Mouse (Mus musculus): ENCODE data around the gene Hist1h3g.
"Not testable (repeated sequence)": the region's sequence is repeated elsewhere in the genome, so short reads cannot be mapped to it uniquely, and the experiment has no call there.

The Hist1h3g gene

DNA sequence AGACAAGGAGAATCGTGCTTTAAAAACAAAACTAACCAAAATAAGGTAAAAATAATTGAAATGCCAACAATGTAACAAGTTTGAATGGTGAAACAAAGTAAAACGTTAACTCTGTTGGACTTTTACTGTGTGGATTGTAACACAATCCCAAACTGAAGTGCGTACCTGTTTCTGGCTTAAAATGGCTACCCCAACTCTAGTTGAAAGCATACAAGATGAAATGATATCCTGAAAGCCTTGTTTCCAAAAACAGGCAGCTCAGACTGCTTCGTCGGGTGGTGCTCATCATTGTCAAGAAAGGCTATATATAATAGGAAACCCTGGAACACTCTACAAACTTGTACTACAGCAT is 26.3 kb downstream of the Hist1h3g start:
- DNase-seq = not testable (repeated sequence)

GRCm38 (mm10) chr13:23561883-23562659 is 26.8 kb downstream of the Hist1h3g start, which contains the start of gene Hist1h3e:
Gene Hist1h3e (minus strand): TSS chr13:23562369.
- DNase-seq = peak; percentile 92

DNA sequence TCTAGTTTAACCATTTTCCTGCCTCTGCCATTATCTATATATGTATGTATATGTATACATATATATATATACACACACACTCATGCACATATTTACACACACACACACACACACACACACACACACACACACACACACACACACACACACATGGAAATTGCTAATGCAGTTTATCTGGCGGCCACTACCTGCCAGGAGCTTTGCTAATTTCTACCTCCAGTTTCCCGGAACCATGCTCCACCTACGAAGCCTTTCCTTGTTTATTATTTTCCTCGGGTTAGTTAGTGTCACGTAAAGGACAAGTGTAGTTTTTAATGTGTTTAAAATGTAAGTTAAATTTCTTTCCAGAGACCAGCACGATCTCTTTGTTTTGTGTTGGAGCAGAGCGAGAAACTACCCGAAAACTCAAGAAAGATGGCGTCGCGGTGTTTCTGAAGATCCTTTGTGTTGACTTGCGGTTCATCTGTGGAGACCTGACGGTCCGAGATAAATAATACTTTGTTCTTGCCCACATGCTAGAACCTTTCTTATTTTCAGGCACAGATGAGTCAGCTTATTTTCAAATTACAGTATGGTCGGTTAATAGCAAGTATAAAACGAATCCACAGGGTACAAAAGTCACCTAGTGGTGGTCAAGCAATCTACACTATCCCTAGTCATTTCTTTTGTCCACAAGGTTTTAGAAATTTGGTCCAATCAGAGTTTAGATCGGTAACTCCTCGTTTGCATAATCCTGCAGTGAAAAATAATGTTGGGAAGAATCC is 27.7 kb downstream of the Hist1h3g start:
- no peak for DNase-seq

DNA sequence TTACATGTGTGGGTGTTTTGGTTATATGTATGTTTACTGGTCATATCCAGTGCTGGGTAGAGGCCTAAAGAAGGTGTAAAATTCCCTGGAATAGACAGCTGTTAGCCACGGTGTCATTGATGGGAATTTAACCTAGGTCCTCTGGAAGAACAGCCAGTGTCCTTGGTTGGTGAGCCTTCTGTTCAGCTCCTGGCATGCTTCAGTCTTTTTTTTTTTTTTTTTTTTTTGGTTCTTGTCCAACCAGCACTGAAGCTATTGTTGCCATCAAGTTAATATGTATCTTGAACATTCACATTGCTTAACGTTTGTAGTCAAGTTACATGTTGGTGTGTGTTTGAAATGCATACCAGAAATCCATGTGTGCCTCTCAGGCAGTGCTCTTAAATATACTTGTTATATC is 29.3 kb downstream of the Hist1h3g start:
- no peak for DNase-seq

GRCm38 (mm10) chr13:23570261-23571021 is 35.2 kb downstream of the Hist1h3g start:
- DNase-seq = not testable (repeated sequence)

- peak; percentile 74 for DNase-seq
These were observed 35.8 kb downstream of the Hist1h3g start, which contains the start of the genes Hist1h2ae and Hist1h2bg for GRCm38 (mm10) chr13:23571022-23571503. Gene Hist1h2ae (minus strand): TSS chr13:23571220. Gene Hist1h2bg (plus strand): TSS chr13:23571396.

GRCm38 (mm10) chr13:23571504-23572217 is 36.4 kb downstream of the Hist1h3g start:
- DNase-seq = not testable (repeated sequence)

DNA sequence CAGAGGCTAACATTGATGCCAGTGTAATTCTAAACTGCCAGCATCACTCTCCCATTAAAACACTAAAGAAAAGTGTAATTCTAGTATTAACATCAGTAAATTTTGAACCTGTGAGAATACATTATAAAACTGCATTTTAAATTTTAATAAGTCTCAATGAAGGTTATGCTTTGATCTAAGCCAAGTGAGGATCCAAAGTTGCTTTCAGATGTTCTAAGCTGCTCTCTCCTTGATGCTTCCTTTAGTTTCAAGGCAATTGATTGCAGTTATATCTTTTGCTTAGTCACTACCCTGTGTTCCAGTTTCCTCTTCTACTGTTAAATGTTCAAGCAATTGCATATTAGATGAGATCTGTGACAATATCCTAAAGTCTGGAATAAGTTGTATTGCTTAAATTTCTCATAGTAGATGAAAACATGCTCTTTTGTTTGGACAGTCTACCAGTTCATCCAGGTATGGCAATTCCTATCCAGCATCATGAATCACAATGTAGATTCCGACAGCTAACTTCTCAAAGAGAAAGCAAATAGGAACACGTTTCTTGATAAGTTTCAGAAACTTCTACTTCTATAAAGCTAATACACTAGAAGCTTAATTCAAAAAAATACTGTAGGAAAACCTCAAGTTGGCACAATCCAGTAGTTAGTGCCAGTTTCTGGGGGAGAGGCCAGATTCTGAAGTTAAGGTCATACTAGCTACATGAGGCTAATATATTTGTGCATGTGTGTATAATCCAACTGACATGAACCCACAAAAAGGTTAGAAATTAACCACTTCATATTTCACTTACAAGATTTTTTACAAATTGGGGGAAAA is 37.2 kb downstream of the Hist1h3g start:
- no peak for DNase-seq

- DNase-seq = not testable (repeated sequence)
These were observed 38.0 kb downstream of the Hist1h3g start for GRCm38 (mm10) chr13:23573034-23573897.

- peak; percentile 79 for DNase-seq
These were observed 38.8 kb downstream of the Hist1h3g start, which contains the start of the genes Hist1h2bf and Hist1h2ad for GRCm38 (mm10) chr13:23573898-23574524. Gene Hist1h2bf (minus strand): TSS chr13:23574196. Gene Hist1h2ad (plus strand): TSS chr13:23574381.

DNA sequence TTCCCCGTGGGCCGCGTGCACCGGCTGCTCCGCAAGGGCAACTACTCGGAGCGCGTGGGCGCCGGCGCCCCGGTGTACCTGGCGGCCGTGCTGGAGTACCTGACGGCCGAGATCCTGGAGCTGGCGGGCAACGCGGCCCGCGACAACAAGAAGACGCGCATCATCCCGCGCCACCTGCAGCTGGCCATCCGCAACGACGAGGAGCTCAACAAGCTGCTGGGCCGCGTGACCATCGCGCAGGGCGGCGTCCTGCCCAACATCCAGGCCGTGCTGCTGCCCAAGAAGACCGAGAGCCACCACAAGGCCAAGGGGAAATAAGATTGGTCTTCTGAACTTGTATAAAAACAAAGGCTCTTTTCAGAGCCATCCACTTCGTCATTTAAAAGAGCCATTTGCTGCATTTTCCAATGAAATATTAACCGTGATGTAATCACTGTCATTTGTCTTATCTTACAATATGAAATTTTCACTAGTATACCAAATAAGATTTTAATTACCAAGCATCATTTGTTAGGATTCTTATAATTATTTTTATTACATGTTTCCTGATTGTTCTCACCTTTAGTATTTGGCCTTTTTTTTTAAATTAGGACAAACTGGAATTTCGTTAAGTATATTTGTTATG is 39.4 kb downstream of the Hist1h3g start:
- not testable (repeated sequence) for DNase-seq

DNA sequence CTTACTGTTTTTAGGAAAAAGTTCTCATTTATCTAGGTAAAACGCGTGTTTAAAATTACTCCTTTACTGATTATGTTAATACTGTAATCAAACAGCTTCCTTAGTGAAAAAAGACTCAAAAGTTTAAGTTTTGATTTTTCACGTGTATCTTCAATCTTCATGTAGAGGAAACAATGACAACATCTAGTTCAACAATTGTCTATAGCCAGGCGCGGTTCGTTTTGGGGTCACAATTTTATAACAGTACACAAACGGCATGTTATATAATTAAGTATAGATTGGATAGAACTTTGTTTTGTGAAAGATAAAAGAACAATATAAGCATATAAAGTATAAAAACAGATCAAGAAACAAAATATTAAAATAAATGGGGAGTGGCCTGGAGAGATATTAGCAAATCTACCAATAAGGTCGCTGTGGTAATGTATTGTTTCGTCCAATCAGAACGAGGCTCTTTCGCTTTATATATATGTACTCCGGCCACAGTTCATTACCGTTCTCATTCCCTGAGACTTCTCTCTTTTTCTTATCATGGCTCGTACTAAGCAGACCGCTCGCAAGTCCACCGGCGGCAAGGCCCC is 40.1 kb downstream of the Hist1h3g start, which contains the start of gene Hist1h3d:
TSS of gene Hist1h3d (plus strand) at position 493 of the 581 bp plus-strand sequence.
- peak; percentile 32 for DNase-seq

- not testable (repeated sequence) for DNase-seq
These were observed 40.7 kb downstream of the Hist1h3g start for GRCm38 (mm10) chr13:23575864-23576313.

GRCm38 (mm10) chr13:23576351-23576881 is 41.2 kb downstream of the Hist1h3g start:
- DNase-seq = no peak

GRCm38 (mm10) chr13:23576906-23577639 is 41.9 kb downstream of the Hist1h3g start:
- no peak for DNase-seq

DNA sequence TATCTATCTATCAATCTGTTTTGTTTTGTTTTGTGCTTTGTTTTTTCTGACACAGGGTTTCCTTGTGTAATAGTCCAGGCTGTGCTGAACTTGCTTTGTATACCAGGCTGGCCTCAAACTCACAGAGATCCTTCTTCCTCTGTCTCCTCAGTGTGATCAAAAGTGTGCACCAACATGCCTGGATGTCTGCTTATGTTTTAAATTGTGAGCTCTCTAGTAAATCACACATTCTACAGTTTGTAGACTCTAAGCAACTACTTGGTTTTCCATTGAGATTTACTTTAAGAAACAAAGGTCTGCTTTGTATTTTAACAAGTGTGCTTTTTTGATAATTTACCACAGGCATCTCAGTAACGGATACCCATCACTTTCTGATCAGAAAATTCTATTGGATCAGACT is 42.6 kb downstream of the Hist1h3g start:
- DNase-seq = no peak

DNA sequence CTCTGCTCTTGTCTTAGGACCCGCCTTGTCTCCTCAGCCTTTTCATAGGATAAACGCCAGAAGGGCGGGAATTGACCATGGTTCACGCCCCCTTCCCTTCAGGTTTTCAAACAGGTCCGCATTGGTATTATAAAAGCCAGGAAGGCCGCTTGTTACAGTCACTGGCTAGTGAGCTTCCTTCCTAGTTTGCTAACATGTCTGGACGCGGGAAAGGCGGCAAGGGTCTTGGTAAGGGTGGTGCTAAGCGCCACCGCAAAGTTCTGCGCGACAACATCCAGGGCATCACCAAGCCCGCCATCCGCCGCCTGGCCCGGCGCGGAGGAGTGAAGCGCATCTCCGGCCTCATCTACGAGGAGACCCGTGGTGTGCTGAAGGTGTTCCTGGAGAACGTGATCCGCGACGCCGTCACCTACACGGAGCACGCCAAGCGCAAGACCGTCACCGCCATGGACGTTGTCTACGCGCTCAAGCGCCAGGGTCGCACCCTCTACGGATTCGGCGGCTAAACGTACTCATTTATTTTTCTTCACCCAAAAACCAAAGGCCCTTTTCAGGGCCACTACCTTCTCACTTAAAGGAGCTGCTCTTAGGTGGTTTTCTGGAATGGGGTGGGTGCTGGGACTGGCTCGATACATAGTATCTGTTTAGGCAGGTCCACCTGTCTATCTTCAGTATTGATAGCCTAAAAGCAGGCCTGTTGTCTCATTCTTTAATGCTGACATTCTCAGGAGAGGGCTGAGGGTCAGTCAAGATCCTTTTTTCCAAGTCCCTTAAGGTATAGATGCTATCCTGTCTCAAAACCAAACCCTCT is 46.4 kb downstream of the Hist1h3g start, which contains the start of gene Hist1h4d:
TSS of gene Hist1h4d (plus strand) at position 191 of the 811 bp plus-strand sequence.
- DNase-seq = peak; percentile 98
